Mouse (Mus musculus) neural tube, embryonic 12.5 days (tissue): ENCODE measurements around the gene Pi4ka. TPM values are rescaled to one million over a fixed set of nuclear protein-coding genes. Genes with fewer than 3 reads are reported as not detected.
"Not testable (repeated sequence)": the region's sequence is repeated elsewhere in the genome, so short reads cannot be mapped to it uniquely, and the experiment has no call there.

Experiments used
- ATAC-seq: fragments of 200-750 bp; cut with Nextera tagmentation; 2 replicates; pipeline ENCODE4 v1.8.0; 2017; ENCODE audit warnings: low read depth, mild to moderate bottlenecking, moderate TSS enrichment, moderate library complexity; ENCODE audit not compliant: low FRiP score
- H3K27ac ChIP-seq: fragments of 300-500 bp; sonication (generic); 2 replicates; pipeline ENCODE4 v1.5.1; 2016
- H3K27me3 ChIP-seq: fragments of 300-500 bp; sonication (generic); replicated peaks from 2 replicates; pipeline ENCODE4 v1.6.1; 2016; ENCODE audit warnings: mild to moderate bottlenecking
- H3K36me3 ChIP-seq: fragments of 300-500 bp; sonication (generic); 2 replicates; pipeline ENCODE4 v1.6.1; 2016; ENCODE audit warnings: mild to moderate bottlenecking
- H3K4me1 ChIP-seq: fragments of 300-500 bp; sonication (generic); 2 replicates; pipeline ENCODE4 v1.6.1; 2016
- H3K4me2 ChIP-seq: fragments of 300-500 bp; sonication (generic); replicated peaks from 2 replicates; pipeline ENCODE4 v1.6.1; 2016; ENCODE audit warnings: mild to moderate bottlenecking
- H3K4me3 ChIP-seq: fragments of 300-500 bp; sonication (generic); 2 replicates; pipeline ENCODE4 v1.5.1; 2016
- H3K9ac ChIP-seq: fragments of 300-500 bp; sonication (generic); 2 replicates; pipeline ENCODE4 v1.6.1; 2016; ENCODE audit warnings: mild to moderate bottlenecking
- H3K9me3 ChIP-seq: fragments of 300-500 bp; sonication (generic); 2 replicates; pipeline ENCODE4 v1.6.1; 2016; ENCODE audit warnings: mild to moderate bottlenecking
- WGBS: fragments of 180-500 bp; shearing (Covaris S2); methylation state at CpG from one replicate; pipeline ENCODE4 v1.1.7; 2016; 5-methylcytosine and 5-hydroxymethylcytosine counted together
- polyA plus RNA-seq: library from polyadenylated mRNA; unstranded; fragments of >200 nt; fragmentation: Nextera tagmentation; extraction: Ambion mirVana; gene quantifications from 2 replicates; pipeline ENCODE4 v1.2.1, GENCODE M21; 2016

Gene Pi4ka
- polyA plus RNA-seq, 1 experiment from 2014 or later, result 61.8 TPM

DNA sequence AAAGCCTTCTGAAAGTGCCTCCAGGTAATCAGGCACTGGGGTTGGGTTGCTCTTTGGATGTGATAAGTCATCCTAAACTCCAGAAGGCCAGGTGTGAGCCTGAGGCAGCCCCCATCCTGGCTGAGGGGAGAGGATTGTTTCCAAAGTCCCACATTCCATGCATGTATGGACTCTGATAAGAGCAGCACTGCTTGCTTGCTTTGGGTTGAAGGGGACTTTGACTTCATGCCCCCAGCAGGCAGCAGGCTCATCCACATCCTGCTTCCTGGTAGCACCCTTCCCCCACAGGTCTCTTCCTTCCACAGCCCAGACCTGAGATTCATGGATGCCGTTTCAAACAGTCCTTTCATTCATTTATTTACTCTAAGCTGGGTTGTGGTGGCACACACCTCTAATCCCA, 162.4 kb downstream of the Pi4ka start:
- 74% methylated on average over 1 of the region's 1 CpGs for WGBS
- H3K9ac ChIP-seq, result no peak overlapping the region
- H3K9me3 ChIP-seq, result no peaks in the 10 kb centered on the region
- H3K27me3 ChIP-seq, result no peaks in the 10 kb centered on the region
- no peaks in the 10 kb centered on the region for H3K36me3 ChIP-seq
- no peak overlapping the region for H3K27ac ChIP-seq
- no peak overlapping the region for H3K4me3 ChIP-seq
- peaks cover 4% of the 10 kb centered on the region; the same call in 1 of the 2 replicates for H3K4me1 ChIP-seq
- H3K4me2 ChIP-seq, result no peak overlapping the region
- ATAC-seq, result no peak

DNA sequence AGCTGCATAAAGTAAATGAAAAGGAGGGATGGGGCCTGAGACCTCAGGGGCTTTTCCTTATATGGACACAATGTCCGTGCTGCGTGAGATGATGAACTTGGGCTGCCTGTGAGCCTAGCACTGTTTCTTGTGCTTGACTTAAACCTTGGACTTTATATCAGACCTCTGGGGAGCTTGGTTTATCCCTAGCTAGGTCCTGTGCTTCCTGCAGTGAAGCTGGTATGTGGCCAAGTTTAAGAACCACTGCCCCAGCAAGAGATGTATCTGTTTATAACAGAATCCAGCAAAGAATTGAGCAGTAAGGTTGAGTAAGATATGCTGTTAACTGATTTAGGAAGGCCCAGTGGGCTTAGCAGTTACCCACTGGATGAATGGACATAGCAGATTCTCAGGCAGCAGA, 166.7 kb downstream of the Pi4ka start:
- Histone ChIP-seq H3K9ac (no peak overlapping the region), H3K4me1 (peaks cover 34% of the 10 kb centered on the region), H3K27me3 (no peaks in the 10 kb centered on the region), H3K36me3 (no peaks in the 10 kb centered on the region), H3K4me2 (no peak overlapping the region), H3K9me3 (no peaks in the 10 kb centered on the region), H3K4me3 (no peak overlapping the region), H3K27ac (no peak overlapping the region)
- no peak for ATAC-seq
- 83% methylated on average over 2 of the region's 2 CpGs for WGBS

DNA sequence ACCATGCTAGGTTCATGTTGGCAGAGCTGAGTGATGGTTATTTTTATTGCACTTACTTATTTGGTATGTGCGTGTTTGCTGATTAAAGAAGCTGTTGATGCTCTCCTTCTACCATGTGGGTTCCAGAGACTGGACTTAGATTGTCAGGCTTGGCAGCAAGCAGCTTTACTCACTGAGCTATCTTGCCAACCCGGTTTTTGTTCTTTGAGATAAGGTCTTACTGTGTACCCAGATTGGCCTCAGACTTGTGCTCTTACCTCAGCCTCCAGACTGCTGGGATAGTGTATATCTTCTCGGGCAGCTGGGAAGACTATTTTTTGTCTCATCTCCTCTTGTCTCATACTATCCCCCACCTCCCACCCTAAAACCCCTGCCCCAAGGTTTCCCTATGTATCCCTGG, 168.5 kb downstream of the Pi4ka start:
- 92% methylated on average over 3 of the region's 3 CpGs for WGBS

DNA sequence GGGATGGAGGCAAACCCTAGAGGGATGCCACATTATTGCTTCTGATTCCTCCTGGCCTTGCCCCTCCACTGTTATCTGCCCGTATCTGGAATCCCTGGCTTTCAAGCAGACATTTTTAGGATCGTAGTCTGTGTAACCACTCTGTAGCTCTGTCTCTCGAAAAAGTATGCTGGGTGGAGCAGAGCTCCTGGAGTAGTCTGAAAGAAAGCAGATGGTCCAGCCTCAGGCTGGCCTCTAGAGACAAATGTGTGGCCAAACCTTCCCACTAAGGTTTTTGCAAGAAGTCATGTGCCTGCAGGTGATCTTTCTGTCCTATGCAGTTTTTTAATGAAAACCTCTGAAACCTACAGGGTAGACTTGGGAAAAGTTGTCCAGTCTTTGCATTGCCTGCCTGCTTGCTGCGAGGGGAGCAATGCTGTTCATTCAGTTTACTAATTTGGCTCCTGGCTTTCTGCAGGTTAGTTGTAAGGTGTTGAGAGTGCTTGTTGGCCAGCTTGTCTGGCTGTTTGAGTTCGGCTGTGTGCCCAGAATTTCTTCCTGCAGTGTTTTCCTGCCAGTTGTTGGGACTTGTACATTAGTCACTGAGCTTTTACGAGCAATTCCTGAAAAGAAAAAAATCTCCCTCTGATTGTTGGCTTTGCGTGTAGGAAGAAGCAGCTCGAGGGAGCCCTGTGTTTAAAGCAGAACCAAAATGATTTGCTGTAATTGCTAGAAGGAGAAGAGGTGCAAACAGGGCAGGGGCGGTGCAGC, 171.0 kb downstream of the Pi4ka start:
- Histone ChIP-seq H3K9ac (peak overlapping the region; percentile 90), H3K27ac (no peak overlapping the region), H3K4me3 (peak overlapping the region; percentile 87), H3K4me1 (peaks cover 35% of the 10 kb centered on the region), H3K9me3 (no peaks in the 10 kb centered on the region), H3K36me3 (no peaks in the 10 kb centered on the region), H3K27me3 (no peaks in the 10 kb centered on the region), H3K4me2 (peak overlapping the region; percentile 78)
- 52% methylated on average over 9 of the region's 9 CpGs for WGBS
- no peak for ATAC-seq

More for the DNA sequence above, 168.5 kb downstream of the Pi4ka start:
- Histone ChIP-seq H3K27me3 (no peaks in the 10 kb centered on the region), H3K36me3 (no peaks in the 10 kb centered on the region), H3K9ac (no peak overlapping the region), H3K27ac (no peak overlapping the region), H3K4me1 (peaks cover 35% of the 10 kb centered on the region), H3K9me3 (no peaks in the 10 kb centered on the region), H3K4me2 (no peak overlapping the region), H3K4me3 (no peak overlapping the region)
- ATAC-seq, result no peak

DNA sequence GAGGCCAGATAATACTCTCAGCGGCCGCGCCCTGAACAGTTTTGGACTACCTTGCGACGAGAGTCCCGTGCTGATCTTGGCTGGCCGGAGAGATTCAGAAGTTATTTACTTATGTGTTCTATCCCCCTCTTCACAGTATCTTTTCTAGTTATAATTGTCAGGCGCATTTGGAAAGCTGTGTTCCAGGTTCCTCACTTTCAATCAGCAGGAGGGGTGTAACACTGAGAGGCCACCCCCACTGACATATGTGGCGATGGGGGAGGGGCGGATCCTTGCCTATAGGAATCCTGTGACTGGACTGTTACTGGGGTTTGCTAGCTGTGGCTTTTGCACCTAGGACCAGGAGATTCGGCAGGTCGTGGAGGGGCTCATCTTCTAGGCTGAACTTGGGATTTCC, 171.6 kb downstream of the Pi4ka start:
- 0 out of 2 replicates have a peak overlapping the region, but pooled peaks have one; percentile 87 for H3K27ac ChIP-seq
- peak; percentile 22; the same call in 1 of the 2 replicates for ATAC-seq
- peak overlapping the region; percentile 78 for H3K4me2 ChIP-seq
- no peaks in the 10 kb centered on the region for H3K36me3 ChIP-seq
- no peaks in the 10 kb centered on the region for H3K27me3 ChIP-seq
- H3K9me3 ChIP-seq, result 0 out of 2 replicates have a peak, but pooled peaks cover 4% of the 10 kb centered on the region
- H3K4me3 ChIP-seq, result peak overlapping the region; percentile 87
- 2% methylated on average over 12 of the region's 12 CpGs for WGBS
- peaks cover 33% of the 10 kb centered on the region for H3K4me1 ChIP-seq
- H3K9ac ChIP-seq, result peak overlapping the region; percentile 90

DNA sequence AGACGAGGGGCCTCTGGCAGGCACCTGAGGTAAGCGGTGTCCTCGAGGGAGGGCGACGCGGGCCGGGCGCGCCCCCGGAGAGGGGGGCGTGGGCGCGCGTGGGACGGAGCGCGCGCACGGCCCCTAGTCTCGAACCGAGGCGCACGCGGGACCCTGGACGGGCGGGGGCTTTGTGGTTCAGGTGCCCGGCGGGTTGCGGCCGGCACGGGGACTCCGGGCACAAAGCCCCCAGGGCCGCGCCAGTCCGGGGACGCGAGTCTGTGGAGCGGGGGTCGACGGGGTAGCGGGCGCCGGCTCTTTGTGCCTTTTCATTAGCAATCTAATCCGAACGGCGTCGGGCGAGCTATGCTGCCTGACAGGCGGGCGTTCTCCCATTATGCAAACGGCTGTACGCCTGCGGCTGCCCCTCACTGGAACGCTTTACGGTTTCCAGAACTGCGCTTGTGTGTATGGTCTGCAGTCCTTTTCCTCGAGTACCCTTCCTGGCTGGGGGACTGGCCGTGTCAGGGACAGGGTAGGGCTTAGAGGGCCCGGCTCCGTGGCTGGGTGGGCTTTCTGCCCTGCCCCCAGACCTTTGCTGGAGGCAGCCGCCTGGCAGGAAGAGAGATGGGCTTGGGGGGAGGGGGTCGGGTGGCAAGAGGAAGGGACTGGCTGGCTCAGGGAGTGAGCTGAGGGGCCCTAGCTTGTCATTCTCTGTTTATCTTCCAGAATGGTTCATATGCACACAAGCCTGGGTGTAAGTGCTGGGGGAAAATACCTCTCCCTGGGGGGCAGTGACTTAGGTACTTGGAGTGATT, 172.2 kb downstream of the Pi4ka start:
- peak overlapping the region; percentile 87 for H3K27ac ChIP-seq
- WGBS, result under 1% methylated on average over 61 of the region's 62 CpGs
- H3K36me3 ChIP-seq, result no peaks in the 10 kb centered on the region
- no peaks in the 10 kb centered on the region for H3K27me3 ChIP-seq
- peak overlapping the region; percentile 78 for H3K4me2 ChIP-seq
- peak overlapping the region; percentile 87 for H3K4me3 ChIP-seq
- peak overlapping the region; percentile 90 for H3K9ac ChIP-seq
- ATAC-seq, result peak; percentile 76
- peaks cover 33% of the 10 kb centered on the region for H3K4me1 ChIP-seq
- H3K9me3 ChIP-seq, result 0 out of 2 replicates have a peak, but pooled peaks cover 4% of the 10 kb centered on the region

DNA sequence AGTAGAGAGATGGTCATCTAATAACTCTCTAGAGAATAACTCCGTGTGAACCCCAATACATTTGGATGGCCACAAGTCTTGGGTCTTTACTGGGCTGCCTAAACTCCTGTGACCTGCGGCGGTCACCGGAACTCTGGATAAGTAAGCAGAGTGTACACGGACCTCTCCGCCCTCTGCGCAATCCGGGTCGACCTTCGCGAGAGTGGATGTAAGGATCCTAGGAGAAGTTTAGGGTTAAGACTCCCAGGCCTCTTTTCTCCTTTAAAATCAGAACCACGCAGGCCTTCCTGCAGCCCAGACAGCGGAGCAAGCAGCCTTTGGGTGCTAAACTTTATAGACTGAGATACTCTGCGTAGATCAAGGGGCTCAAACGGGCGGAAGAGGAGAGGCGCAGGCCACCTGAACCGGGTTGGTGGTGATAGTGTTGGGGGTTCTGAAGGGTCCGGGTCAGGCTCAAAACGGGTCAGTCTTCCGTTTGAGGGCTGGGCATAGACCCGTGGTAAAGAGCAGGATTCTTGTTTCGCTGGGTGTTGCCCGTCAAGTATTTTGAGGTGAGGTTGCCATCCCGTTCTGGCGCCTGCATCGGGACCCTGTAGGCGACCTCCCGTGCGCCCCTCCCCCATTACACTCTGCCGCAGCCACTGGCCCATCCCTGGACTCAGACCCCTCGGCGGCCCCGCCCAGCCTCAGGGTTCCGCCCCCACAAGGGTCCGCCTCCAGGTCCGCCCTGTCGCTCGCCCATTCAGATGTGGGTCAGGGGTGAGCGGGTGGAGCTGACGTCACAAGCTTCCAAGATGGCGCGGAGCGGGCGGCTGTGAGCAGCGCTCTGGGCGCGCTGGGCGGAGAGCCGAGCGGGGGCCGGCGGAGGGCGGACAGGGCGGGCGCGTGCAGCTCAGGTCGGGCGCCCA, 173.1 kb downstream of the Pi4ka start, which contains the start of gene Hic2:
TSS of gene Hic2 (plus strand) at position 779 of the 908 bp plus-strand sequence.
- Histone ChIP-seq H3K4me1 (peaks cover 29% of the 10 kb centered on the region), H3K27me3 (no peaks in the 10 kb centered on the region), H3K27ac (peak within 1 kb of the TSS; percentile 87), H3K4me3 (peak within 1 kb of the TSS; percentile 87), H3K9ac (peak within 1 kb of the TSS; percentile 90), H3K4me2 (peak within 1 kb of the TSS; percentile 78), H3K36me3 (no peaks in the 10 kb centered on the region), H3K9me3 (0 out of 2 replicates have a peak, but pooled peaks cover 4% of the 10 kb centered on the region)
- peak; percentile 96 for ATAC-seq
- 2% methylated on average over 55 of the region's 59 CpGs for WGBS

DNA sequence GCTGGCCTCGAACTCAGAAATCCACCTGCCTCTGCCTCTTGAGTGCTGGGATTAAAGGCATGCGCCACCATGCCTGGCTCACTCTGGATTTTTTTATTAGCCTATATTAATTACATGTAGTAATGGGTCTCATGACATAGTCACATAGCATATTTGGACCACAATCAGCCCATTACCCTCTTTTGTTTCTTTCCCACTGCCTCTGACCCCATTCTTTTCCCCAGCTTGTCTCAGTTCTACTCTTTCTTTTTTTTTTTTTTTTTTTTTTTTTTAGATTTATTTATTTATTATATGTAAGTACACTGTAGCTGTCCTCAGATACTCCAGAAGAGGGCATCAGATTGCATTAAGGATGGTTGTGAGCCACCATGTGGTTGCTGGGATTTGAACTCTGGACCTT, 174.6 kb downstream of the Pi4ka start:
- H3K9me3 ChIP-seq, H3K4me2 ChIP-seq, H3K27me3 ChIP-seq, H3K9ac ChIP-seq, H3K4me3 ChIP-seq, H3K27ac ChIP-seq, H3K36me3 ChIP-seq, ATAC-seq: not testable (repeated sequence)
- 93% methylated on average over 2 of the region's 2 CpGs for whole genome bisulfite sequencing
- peaks cover 23% of the 10 kb centered on the region for H3K4me1 ChIP-seq

Other genes starting within 250 kb of the Pi4ka start
- 342 and 364 TPM in 2 replicates for gene Ube2l3, start 203.7 kb downstream of the Pi4ka start, polyA plus RNA-seq
- 1.8 and 2.1 TPM in 2 replicates for gene Rimbp3, start 197.7 kb downstream of the Pi4ka start, polyA plus RNA-seq
- gene Hic2, start 172.7 kb downstream of the Pi4ka start, polyA plus RNA-seq, result 11.7 and 12.4 TPM in 2 replicates
- 22.8 and 23.1 TPM in 2 replicates for gene Tmem191c, start 130.2 kb downstream of the Pi4ka start, polyA plus RNA-seq
- 0.35 and 0.41 TPM in 2 replicates for gene Serpind1, start 74.9 kb downstream of the Pi4ka start, polyA plus RNA-seq
- 18.1 and 19.8 TPM in 2 replicates for gene Snap29, start 328 bp downstream of the Pi4ka start, polyA plus RNA-seq
- 91.0 and 102 TPM in 2 replicates for gene Crkl, start 45.7 kb upstream of the Pi4ka start, polyA plus RNA-seq
- 1.1 and 3.2 TPM in 2 replicates for gene Aifm3, start 83.3 kb upstream of the Pi4ka start, polyA plus RNA-seq
- gene Lztr1, start 102.4 kb upstream of the Pi4ka start, polyA plus RNA-seq, result 116 and 135 TPM in 2 replicates
- 62.7 and 71.0 TPM in 2 replicates for gene Thap7, start 124.8 kb upstream of the Pi4ka start, polyA plus RNA-seq
- 0.24 TPM in 2 replicates for gene Lrrc74b, start 154.9 kb upstream of the Pi4ka start, polyA plus RNA-seq
- gene P2rx6, start 155.6 kb upstream of the Pi4ka start, polyA plus RNA-seq, result 0.75 and 0.96 TPM in 2 replicates
- gene Slc7a4, start 176.9 kb upstream of the Pi4ka start, polyA plus RNA-seq, result 6.6 TPM in 2 replicates
- gene Smpd4, start 213.0 kb upstream of the Pi4ka start, polyA plus RNA-seq, result 30.5 and 31.8 TPM in 2 replicates
- gene Ccdc74a, start 240.2 kb upstream of the Pi4ka start, polyA plus RNA-seq, result 5.1 and 6.5 TPM in 2 replicates